Mouse (Mus musculus): ENCODE results near the gene Col4a1.

Gene Col4a1

GRCm38 (mm10) chr8:11179869-11180268 lies 132.8 kb downstream of the Col4a1 start:
- no peak for DNase-seq (ENCODE audit: low read depth)

GRCm38 (mm10) chr8:11176393-11176792 lies 136.2 kb downstream of the Col4a1 start:
- DNase-seq (ENCODE audit: low read depth) = no peak

DNA sequence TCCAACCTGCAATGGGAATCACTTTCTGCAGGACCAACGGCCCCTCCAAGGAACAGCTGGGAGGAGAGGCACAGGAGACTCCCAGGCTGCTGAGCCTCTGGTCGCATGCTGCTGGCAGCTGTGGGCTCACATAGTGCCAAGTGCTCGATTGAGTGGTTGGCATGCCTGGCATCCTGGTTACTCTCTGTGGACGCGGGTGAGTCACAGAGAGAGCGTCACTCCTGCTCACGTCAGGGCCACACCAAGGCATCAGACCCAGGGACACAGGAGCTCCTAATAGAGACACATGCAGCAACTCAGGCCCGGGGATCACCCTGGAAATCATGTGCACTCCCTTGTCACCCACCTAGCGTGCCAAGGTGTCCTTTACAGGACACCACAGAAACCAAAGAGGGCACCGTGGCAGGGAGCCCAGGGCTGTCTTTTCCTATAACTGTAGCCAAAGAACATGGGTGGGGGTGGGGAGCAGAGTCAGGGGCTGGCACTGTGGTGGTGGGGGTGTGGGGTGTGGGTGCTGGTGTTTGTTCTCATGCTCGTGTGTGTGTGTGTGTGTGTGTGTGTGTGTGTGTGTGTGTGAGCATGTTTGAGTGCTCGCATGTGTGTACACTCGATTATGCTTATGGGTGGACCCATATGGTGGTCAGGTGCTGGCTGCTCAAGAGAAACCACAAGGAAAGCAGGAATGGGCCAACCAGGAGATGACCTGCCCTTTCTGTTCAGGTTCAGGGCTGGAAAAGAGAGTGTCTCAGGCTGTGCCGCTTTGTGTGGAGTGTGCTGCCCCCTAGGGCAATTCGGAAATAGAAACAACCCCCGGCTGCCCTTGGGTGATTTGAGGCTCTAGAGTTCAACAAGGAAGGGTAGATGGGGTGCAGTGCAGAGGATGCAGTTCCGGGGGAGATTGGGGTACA lies 139.1 kb downstream of the Col4a1 start:
- DNase-seq (ENCODE audit: low read depth) = peak; percentile 64

DNA sequence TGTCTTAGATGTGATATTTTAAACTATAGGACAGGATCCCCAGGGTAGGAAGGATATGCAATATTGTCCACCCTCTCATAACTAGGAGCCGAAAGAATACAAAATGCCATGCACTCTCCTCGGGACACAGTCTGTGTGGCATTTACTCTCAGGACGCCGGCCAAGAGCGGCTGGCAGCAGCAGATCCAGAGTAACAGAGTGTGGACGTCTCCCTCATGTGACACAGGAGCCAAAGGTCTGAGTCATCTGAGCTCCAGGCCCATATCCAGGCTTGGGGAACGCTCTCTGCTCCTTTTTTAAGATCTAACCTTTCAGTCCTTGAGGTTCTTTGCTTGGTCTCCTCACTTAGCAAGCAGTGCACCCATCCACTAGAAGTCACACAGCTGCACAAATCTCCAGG lies 141.1 kb downstream of the Col4a1 start:
- DNase-seq (ENCODE audit: low read depth) = no peak

DNA sequence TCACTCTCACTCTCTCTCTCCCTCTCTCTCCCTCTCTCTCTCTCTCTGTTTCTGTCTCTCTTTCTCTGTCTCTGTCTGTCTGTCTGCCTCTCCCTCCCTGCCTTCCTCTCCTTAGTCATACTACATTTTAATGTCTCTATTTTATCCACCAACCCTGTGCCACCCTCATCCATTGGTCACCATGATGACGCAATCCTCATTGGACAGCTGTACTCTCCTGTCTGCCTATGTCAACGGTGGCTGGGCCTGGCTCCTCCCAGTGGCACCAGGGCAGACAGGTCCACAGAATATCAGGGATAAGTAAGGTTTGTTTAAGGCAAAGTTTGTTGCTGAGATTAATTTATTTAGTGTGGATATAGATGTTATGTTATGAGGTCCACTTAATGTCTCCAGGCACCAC lies 143.2 kb downstream of the Col4a1 start:
- peak; percentile 70 for DNase-seq (ENCODE audit: low read depth)

- DNase-seq (ENCODE audit: low read depth) = peak; percentile 36
Observed at GRCm38 (mm10) chr8:11168780-11169179, 143.8 kb downstream of the Col4a1 start.

- DNase-seq (ENCODE audit: low read depth) = peak; percentile 83
Observed at GRCm38 (mm10) chr8:11167955-11168354, 144.7 kb downstream of the Col4a1 start.

DNA sequence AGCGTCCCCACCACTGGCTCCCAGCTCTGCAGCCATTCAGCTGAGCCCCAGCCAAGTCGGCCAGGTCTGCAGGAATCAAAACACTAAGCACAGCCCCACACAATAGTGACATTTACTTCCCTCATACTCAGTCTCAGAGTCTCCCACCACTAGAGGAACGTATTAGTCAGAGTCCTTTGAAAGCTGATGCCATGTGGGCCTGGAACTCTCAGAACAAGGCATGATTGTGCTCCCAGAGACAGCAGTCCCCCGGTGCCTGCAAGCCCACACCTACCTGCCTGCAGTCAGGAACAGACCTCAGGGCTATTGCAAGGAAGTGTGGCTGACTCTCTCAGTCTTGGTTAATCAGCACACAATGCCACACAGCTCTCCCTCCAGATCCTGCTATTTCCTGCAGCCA lies 147.0 kb downstream of the Col4a1 start:
- peak; percentile 31 for DNase-seq (ENCODE audit: low read depth)

DNA sequence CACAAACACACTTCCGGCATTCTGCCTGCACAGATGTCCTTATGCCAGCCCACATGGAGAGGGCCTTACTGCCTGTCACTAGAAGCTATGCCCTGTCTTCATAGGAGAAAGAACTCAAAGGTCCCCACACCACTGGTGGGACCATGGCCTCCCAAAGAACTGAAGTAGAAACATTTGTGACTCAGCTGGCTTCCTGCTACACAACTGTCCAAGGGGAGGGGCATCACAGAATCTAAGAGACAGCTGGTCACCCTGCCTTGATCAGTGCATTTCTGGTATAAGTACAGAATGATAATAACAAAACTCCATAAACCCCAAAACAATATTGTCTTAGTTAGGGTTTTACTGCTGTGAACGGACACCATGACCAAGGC lies 156.3 kb downstream of the Col4a1 start:
- peak; percentile 72 for DNase-seq (ENCODE audit: low read depth)

- DNase-seq (ENCODE audit: low read depth) = peak; percentile 84
Observed at GRCm38 (mm10) chr8:11155579-11156318, 156.9 kb downstream of the Col4a1 start.

- no peak for DNase-seq (ENCODE audit: low read depth)
Observed at GRCm38 (mm10) chr8:11150268-11150667, 162.4 kb downstream of the Col4a1 start.

DNA sequence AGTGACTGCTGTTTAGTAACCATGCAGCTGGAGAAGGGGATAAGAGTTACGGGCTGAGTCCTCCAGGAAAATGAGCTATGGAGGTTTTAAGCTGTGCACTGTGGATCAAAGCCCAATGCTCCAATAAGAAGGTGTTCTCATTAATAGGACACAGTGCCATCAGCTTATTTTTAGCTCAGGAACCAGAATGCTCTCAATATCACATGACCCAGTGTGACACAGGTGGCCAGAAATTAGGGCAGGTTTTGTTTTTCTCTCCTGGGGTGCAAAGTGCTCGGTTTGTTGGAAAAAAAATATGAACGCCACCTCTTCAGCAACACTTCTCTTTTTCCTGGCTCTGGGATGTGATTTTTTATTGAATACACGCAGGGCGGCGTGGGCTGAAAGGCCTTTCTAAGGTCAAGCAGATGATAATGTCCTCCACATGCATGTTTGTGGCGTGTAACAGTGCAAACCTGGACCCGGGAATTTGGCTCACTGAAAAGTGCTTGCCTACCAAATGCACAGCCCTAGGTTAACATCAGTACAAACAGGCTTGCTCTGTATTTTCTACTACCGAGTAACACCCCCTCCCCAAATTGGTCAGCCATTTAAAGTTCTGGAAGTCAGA lies 163.3 kb downstream of the Col4a1 start:
- no peak for DNase-seq (ENCODE audit: low read depth)

GRCm38 (mm10) chr8:11148797-11149196 lies 163.8 kb downstream of the Col4a1 start:
- no peak for DNase-seq (ENCODE audit: low read depth)
